Mouse (Mus musculus): Measurements from ENCODE around the gene Pank1. TPM values are rescaled to one million over a fixed set of nuclear protein-coding genes. Genes with fewer than 3 reads are reported as not detected.

Gene Pank1
- polyA plus RNA-seq, 1 experiment, result 1.9 TPM

GRCm38 (mm10) chr19:34758754-34759153, 120.5 kb downstream of the Pank1 start:
- 33% methylated on average over 1 of the region's 1 CpGs for WGBS
- DNase-seq (ENCODE audit: low read depth, low spot score), result no peak

Other genes starting within 250 kb of the Pank1 start
- gene Ifit1bl2, start 238.7 kb downstream of the Pank1 start, polyA plus RNA-seq (2012; rRNA removed), result 8.8 and 11.3 TPM in 2 replicates
- 13.4 and 19.4 TPM in 2 replicates for gene Ifit1, start 238.6 kb downstream of the Pank1 start, polyA plus RNA-seq (2012; rRNA removed)
- gene Slc16a12, start 132.2 kb downstream of the Pank1 start, polyA plus RNA-seq (2012; rRNA removed), result 0.68 and 2.3 TPM in 2 replicates
- gene Kif20b, start 42.9 kb upstream of the Pank1 start, polyA plus RNA-seq (2012; rRNA removed), result 0.50 and 1.1 TPM in 2 replicates

All from large intestine, adult 2 months (tissue).